Mouse (Mus musculus) ES-Bruce4 (cell line): ENCODE measurements at regions not wholly inside any gene's neighbourhood (a gene's known extent, or its start where the extent isn't known, plus 50 kb on each side); places are given as distances from the start of the nearest gene placed in this dataset.

Source experiments
- CTCF ChIP-seq: IDR thresholded peaks from one replicate; pipeline ENCODE4 v1.8.1; 2011; ENCODE audit warnings: low read depth, low read length
- EP300 ChIP-seq: IDR thresholded peaks from 2 replicates; pipeline ENCODE4 v1.6.1; 2011; ENCODE audit warnings: low read depth, low read length; ENCODE audit not compliant: insufficient read depth

DNA sequence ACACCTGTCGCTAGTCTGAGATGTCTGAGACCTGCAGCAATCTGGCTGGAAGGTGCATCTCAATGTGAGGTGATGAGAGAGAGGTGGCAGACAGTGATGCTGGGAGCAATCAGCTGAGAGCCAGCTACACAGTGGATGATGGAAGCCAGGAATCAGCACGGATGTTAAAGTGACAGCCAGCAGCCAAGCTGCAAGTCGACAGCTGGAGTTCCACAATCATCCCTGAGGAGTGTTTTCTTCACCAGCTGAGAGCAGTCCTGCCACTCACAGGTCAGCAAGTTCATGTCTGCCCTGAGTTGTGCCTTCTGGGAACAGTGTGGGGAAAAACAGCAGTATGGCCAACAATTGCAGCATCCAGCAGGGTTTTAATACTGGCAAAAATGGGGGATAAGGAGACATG is 422.3 kb downstream of the Glrx3 start:
- TF ChIP-seq CTCF, result no peak
- TF ChIP-seq EP300, result no peak
